Mouse (Mus musculus): ENCODE measurements around the gene Adarb1.

- TF ChIP-seq CTCF (IDR thresholded peaks at IDR 0.05; ENCODE audit: borderline replicate concordance, extremely low read depth, insufficient read depth, insufficient read length) (no peak), POLR2A (IDR thresholded peaks at IDR 0.05; ENCODE audit: borderline replicate concordance, extremely low read depth, insufficient read depth, insufficient read length, poor library complexity, severe bottlenecking) (no peak)
Measured at GRCm38 (mm10) chr10:77329446-77330094, 88.5 kb downstream of the Adarb1 start.

Measured in brain, embryonic 14.5 days (tissue).